Mouse (Mus musculus): ENCODE results near the gene Wdr70.

DNA sequence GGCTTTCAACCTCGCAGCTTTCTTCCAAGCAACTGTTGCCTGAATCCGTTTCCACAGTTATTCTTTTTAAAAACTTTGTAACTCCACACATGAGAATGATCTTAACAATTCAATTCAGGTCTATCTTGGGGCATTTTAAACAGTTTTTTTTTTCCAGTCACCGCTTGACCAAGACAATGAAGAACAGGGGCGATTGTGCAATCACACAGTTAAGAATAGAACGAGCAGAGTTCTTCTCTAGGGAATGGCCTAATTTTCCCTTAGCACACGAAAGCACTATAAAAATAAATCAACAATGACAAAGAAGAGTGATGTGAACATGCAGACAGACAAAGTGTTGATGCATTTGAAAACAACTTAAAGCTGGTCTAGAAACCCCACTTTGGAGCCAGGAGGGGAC is 223.1 kb downstream of the Wdr70 start:
- TF ChIP-seq POLR2AphosphoS5 (IDR thresholded peaks at IDR 0.05; ENCODE audit: insufficient replicate concordance, low read depth, low read length) (no peak), CTCF (IDR thresholded peaks at IDR 0.05; ENCODE audit: low read depth, low read length) (no peak), GATA1 (IDR thresholded peaks at IDR 0.05; ENCODE audit: borderline replicate concordance, low read length) (no peak), TAL1 (conservative IDR thresholded peaks at IDR 0.05; ENCODE audit: low read depth, low read length) (no peak), GATA2 (IDR thresholded peaks at IDR 0.05; ENCODE audit: borderline replicate concordance, low read depth, low read length) (no peak)
